Mouse (Mus musculus) CH12.LX (cell line): ENCODE results near the gene Fyb2.

Experiments
- CHD1 ChIP-seq: IDR thresholded peaks from 2 replicates; pipeline ENCODE4 v1.6.1; 2012; ENCODE audit warnings: low read depth, low read length, improper control_type of control experiment, inconsistent platforms
- CTCF ChIP-seq, 2 experiments: IDR thresholded peaks in 1 of 2; conservative IDR thresholded peaks in 1 of 2; 2 replicates each; pipeline ENCODE4 v1.5.1; 2011 to 2012; ENCODE audit warnings: low read depth in 2 of 2, low read length in 2 of 2, improper control_type of control experiment in 1 of 2, inconsistent platforms in 1 of 2, mild to moderate bottlenecking in 1 of 2, moderate library complexity in 1 of 2
- IRF4 ChIP-seq: IDR thresholded peaks from 2 replicates; pipeline ENCODE4 v1.6.1; 2014; ENCODE audit warnings: low read depth, mild to moderate bottlenecking, inconsistent platforms, low read length, improper control_type of control experiment
- PAX5 ChIP-seq: IDR thresholded peaks from 2 replicates; pipeline ENCODE4 v1.6.1; 2012; ENCODE audit warnings: low read length, inconsistent platforms, mixed read lengths
- POLR2A ChIP-seq: IDR thresholded peaks from 2 replicates; pipeline ENCODE4 v1.6.1; 2011; ENCODE audit warnings: low read depth, mild to moderate bottlenecking, improper control_type of control experiment, low read length
- SMC3 ChIP-seq: IDR thresholded peaks from 2 replicates; pipeline ENCODE4 v1.6.1; 2011; ENCODE audit warnings: low read depth, low read length, improper control_type of control experiment

GRCm38 (mm10) chr4:104869581-104869980, 43.7 kb upstream of the Fyb2 start:
- TF ChIP-seq CHD1 (no peak), PAX5 (no peak), CTCF (conservative IDR thresholded peaks at IDR 0.05 in 1 of 2, IDR thresholded peaks at IDR 0.05 in 1 of 2; ENCODE audit: low read depth in 2 of 2, low read length in 2 of 2) (no peak), POLR2A (no peak), SMC3 (no peak), IRF4 (no peak)
